Mouse (Mus musculus): ENCODE measurements at regions not wholly inside any gene's neighbourhood (a gene's known extent, or its start where the extent isn't known, plus 50 kb on each side); places are given as distances from the start of the nearest gene placed in this dataset.

DNA sequence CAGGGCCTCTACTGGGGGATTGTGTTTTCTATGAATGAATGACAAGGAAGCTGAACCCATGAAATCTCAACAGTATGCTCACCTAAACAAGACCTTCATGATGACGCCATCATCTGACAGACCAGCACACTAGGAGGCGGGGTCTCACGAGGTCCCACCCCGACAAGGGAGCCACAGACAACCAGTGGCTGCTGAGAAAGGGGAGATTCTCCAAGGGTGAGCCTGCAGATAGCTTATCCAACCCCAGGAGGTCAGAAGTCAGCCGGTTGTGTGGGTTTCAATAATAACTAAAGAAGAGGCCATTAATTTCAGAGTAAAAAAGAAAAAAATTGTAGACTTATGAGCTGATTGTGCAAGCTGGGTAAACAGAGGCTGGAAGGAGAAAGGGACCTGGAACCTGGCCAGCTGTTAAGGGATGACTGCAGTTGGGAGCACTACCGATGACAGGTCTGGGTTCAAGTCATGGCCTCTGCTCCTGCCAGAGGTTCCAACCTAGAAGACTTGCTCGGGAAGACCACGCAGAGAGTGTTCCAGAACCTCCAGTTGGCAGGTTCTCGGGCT lies 90.5 kb downstream of the 1700001O22Rik start:
- no peak overlapping the region for H3K4me2 ChIP-seq (replicated peaks; ENCODE audit: low read depth, low read length, severe bottlenecking)
- no peaks in the 10 kb centered on the region for H3K9me3 ChIP-seq (ENCODE audit: control insufficient read depth, low read length)
- WGBS: 67% methylated on average over 9 of the region's 9 CpGs
- no peaks in the 10 kb centered on the region for H3K36me3 ChIP-seq (ENCODE audit: control insufficient read depth, insufficient read depth, low read length)
- H3K9ac ChIP-seq (ENCODE audit: low read depth, low read length, severe bottlenecking): no peak overlapping the region; the same call in 1 of the 2 replicates
- TF ChIP-seq POLR2A (IDR thresholded peaks at IDR 0.05; ENCODE audit: borderline replicate concordance, extremely low read depth, insufficient read depth, insufficient read length): no peak
- H3K4me3 ChIP-seq (replicated peaks; ENCODE audit: low read length): no peak overlapping the region
- H3K27me3 ChIP-seq (ENCODE audit: control insufficient read depth, insufficient read depth, low read length): no peaks in the 10 kb centered on the region
- DNase-seq (ENCODE audit: low spot score) (no peak), ATAC-seq (ENCODE audit: low FRiP score, low read depth) (no peak)
- H3K27ac ChIP-seq (replicated peaks; ENCODE audit: low read depth, low read length): peak overlapping the region; percentile 65; the same call in 1 of the 2 replicates
- H3K4me1 ChIP-seq (ENCODE audit: control insufficient read depth, insufficient read depth, low read length): peaks cover 71% of the 10 kb centered on the region

DNA sequence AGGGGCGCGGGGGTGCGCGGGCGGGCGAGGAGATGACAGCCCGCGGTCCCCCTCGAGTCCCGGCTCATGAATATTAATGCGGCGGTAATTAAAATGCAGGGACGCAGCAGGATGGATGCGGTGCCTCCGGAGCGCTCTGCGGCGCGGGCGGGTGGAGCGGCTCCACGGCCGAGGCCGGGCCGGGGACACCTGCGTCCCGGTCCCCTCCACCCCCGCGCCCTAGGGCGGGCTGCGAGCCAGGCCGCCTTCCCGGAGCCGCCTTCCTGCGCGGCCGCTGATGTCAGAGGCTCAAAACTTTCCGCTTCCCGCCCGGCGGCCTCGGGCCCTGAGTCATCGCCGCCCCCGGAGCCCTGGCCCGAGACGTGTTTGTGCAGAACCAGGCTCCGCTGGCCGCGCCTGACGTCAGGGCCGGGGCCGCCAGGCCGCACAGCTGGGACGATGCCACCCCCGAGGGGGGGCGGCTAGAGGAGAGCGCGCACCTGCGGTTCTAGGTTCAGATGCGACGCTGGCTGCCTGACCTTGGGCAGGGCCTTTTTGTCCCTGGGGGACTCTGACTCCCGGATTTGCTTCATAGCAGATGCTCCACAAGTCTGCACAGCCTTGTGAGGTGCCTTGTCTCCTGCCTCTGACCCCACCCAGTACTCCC lies 91.5 kb downstream of the 1700001O22Rik start:
- peak overlapping the region; percentile 84 for H3K4me2 ChIP-seq (replicated peaks; ENCODE audit: low read depth, low read length, severe bottlenecking)
- no peaks in the 10 kb centered on the region for H3K27me3 ChIP-seq (ENCODE audit: control insufficient read depth, insufficient read depth, low read length)
- no peaks in the 10 kb centered on the region for H3K36me3 ChIP-seq (ENCODE audit: control insufficient read depth, insufficient read depth, low read length)
- H3K9ac ChIP-seq (ENCODE audit: low read depth, low read length, severe bottlenecking): peak overlapping the region; percentile 73
- peaks cover 71% of the 10 kb centered on the region for H3K4me1 ChIP-seq (ENCODE audit: control insufficient read depth, insufficient read depth, low read length)
- TF ChIP-seq POLR2A (IDR thresholded peaks at IDR 0.05; ENCODE audit: borderline replicate concordance, extremely low read depth, insufficient read depth, insufficient read length): no peak
- H3K4me3 ChIP-seq (replicated peaks; ENCODE audit: low read length): peak overlapping the region; percentile 47
- no peaks in the 10 kb centered on the region for H3K9me3 ChIP-seq (ENCODE audit: control insufficient read depth, low read length)
- peak overlapping the region; percentile 88 for H3K27ac ChIP-seq (replicated peaks; ENCODE audit: low read depth, low read length)
- DNase-seq (ENCODE audit: low spot score) (peak; percentile 77), ATAC-seq (ENCODE audit: low FRiP score, low read depth) (peak; percentile 31)
- WGBS: 2% methylated on average over 56 of the region's 63 CpGs

DNA sequence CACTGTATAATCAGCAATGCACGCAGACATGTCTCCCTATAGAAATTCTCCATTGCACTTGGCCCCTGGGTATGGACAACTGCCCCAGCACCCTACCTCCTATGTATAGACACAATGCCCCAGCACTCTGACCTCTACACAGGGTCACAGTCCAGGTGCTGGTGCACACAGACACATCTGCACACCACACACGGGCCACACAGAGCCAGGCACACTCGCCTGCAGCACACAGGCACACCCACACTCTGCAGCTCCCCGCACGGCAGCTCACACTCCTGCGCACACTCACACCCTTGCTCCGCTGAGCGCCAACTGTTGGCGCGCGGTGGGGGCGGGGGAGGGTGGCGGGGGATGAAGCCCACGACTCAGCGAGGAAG lies 92.0 kb downstream of the 1700001O22Rik start:
- no peaks in the 10 kb centered on the region for H3K9me3 ChIP-seq (ENCODE audit: control insufficient read depth, low read length)
- peak overlapping the region; percentile 73 for H3K9ac ChIP-seq (ENCODE audit: low read depth, low read length, severe bottlenecking)
- H3K4me2 ChIP-seq (replicated peaks; ENCODE audit: low read depth, low read length, severe bottlenecking): peak overlapping the region; percentile 84
- ATAC-seq (ENCODE audit: low FRiP score, low read depth): 0 out of 2 replicates have a peak, but pooled peaks have one; percentile 12
- TF ChIP-seq POLR2A (IDR thresholded peaks at IDR 0.05; ENCODE audit: borderline replicate concordance, extremely low read depth, insufficient read depth, insufficient read length): no peak
- no peaks in the 10 kb centered on the region for H3K36me3 ChIP-seq (ENCODE audit: control insufficient read depth, insufficient read depth, low read length)
- no peaks in the 10 kb centered on the region for H3K27me3 ChIP-seq (ENCODE audit: control insufficient read depth, insufficient read depth, low read length)
- peak overlapping the region; percentile 88 for H3K27ac ChIP-seq (replicated peaks; ENCODE audit: low read depth, low read length)
- peak overlapping the region; percentile 47 for H3K4me3 ChIP-seq (replicated peaks; ENCODE audit: low read length)
- WGBS: 4% methylated on average over 14 of the region's 15 CpGs
- H3K4me1 ChIP-seq (ENCODE audit: control insufficient read depth, insufficient read depth, low read length): peaks cover 68% of the 10 kb centered on the region
- DNase-seq (ENCODE audit: low spot score): no peak

DNA sequence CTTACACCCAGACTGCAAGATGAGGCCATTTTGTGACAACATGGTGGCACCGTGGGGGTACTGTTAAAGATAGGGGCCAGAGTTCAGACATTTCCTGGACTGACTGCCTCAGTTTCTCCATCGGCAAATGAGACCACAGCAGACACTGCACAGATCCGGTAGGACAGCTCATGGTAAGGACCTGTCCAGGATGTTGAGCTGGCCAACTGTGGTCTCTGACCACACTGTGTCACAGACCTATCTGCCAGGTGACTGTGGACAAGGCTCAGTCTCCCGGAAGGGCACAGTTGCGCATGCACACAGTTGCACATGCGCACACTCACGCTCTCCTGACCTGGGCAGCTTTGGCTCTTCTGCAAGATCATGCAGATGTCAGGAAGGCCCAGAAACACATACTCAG lies 92.6 kb downstream of the 1700001O22Rik start:
- H3K4me3 ChIP-seq (replicated peaks; ENCODE audit: low read length): 0 out of 2 replicates have a peak overlapping the region, but pooled peaks have one; percentile 47
- ATAC-seq (ENCODE audit: low FRiP score, low read depth) (no peak), DNase-seq (ENCODE audit: low spot score) (no peak)
- H3K36me3 ChIP-seq (ENCODE audit: control insufficient read depth, insufficient read depth, low read length): no peaks in the 10 kb centered on the region
- peak overlapping the region; percentile 88; the same call in 1 of the 2 replicates for H3K27ac ChIP-seq (replicated peaks; ENCODE audit: low read depth, low read length)
- H3K9ac ChIP-seq (ENCODE audit: low read depth, low read length, severe bottlenecking): no peak overlapping the region
- peaks cover 64% of the 10 kb centered on the region for H3K4me1 ChIP-seq (ENCODE audit: control insufficient read depth, insufficient read depth, low read length)
- WGBS: 96% methylated on average over 7 of the region's 7 CpGs
- H3K4me2 ChIP-seq (replicated peaks; ENCODE audit: low read depth, low read length, severe bottlenecking): 0 out of 2 replicates have a peak overlapping the region, but pooled peaks have one; percentile 84
- TF ChIP-seq POLR2A (IDR thresholded peaks at IDR 0.05; ENCODE audit: borderline replicate concordance, extremely low read depth, insufficient read depth, insufficient read length): no peak
- H3K9me3 ChIP-seq (ENCODE audit: control insufficient read depth, low read length): no peaks in the 10 kb centered on the region
- no peaks in the 10 kb centered on the region for H3K27me3 ChIP-seq (ENCODE audit: control insufficient read depth, insufficient read depth, low read length)

DNA sequence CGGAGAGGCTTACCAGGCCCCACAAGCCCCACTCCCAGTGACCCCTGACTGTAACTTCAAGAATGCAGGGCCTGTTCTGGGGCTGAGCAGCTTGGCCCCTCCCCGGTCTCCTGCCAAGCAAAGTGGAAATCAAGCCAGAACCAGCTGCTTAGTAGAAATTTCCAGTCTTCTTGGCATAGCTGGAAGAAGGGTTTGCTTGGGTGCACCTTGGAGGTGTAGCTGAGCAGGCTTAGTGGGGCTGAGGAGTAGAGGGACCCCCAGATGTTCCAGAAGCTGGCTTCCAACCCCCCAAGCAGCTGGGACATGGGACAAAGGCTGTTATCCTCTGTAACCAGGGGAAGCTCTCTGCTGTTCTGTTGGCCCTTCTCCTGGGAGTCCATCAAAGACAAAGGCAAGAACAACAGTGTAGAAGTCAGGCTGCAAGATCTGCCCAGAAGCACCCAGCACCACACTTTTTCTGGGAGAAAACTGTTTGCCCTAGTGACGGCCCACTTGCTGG lies 94.0 kb downstream of the 1700001O22Rik start:
- no peak overlapping the region for H3K4me2 ChIP-seq (replicated peaks; ENCODE audit: low read depth, low read length, severe bottlenecking)
- no peak for TF ChIP-seq POLR2A (IDR thresholded peaks at IDR 0.05; ENCODE audit: borderline replicate concordance, extremely low read depth, insufficient read depth, insufficient read length)
- H3K4me1 ChIP-seq (ENCODE audit: control insufficient read depth, insufficient read depth, low read length): peaks cover 67% of the 10 kb centered on the region
- H3K36me3 ChIP-seq (ENCODE audit: control insufficient read depth, insufficient read depth, low read length): no peaks in the 10 kb centered on the region
- no peak overlapping the region for H3K4me3 ChIP-seq (replicated peaks; ENCODE audit: low read length)
- DNase-seq (ENCODE audit: low spot score) (peak; percentile 65), ATAC-seq (ENCODE audit: low FRiP score, low read depth) (no peak)
- 0 out of 2 replicates have a peak, but pooled peaks cover under 1% of the 10 kb centered on the region for H3K9me3 ChIP-seq (ENCODE audit: control insufficient read depth, low read length)
- WGBS: 48% methylated on average over 3 of the region's 3 CpGs
- no peak overlapping the region for H3K9ac ChIP-seq (ENCODE audit: low read depth, low read length, severe bottlenecking)
- H3K27me3 ChIP-seq (ENCODE audit: control insufficient read depth, insufficient read depth, low read length): no peaks in the 10 kb centered on the region
- H3K27ac ChIP-seq (replicated peaks; ENCODE audit: low read depth, low read length): peak overlapping the region; percentile 100

Data from limb, embryonic 14.5 days (tissue).